Mouse (Mus musculus) lung, postnatal 10 days (tissue): ENCODE measurements around the gene Olfr435.
"Not testable (repeated sequence)": the region's sequence is repeated elsewhere in the genome, so short reads cannot be mapped to it uniquely, and the experiment has no call there.

Experiments used
- DNase-seq: peaks from one replicate; pipeline ENCODE4 v3.0.0; 2021

The Olfr435 gene

GRCm38 (mm10) chr6:43196781-43197180 is at the start of gene Olfr435:
TSS of gene Olfr435 (plus strand) at chr6:43197146.
- peak; percentile 8 for DNase-seq

DNA sequence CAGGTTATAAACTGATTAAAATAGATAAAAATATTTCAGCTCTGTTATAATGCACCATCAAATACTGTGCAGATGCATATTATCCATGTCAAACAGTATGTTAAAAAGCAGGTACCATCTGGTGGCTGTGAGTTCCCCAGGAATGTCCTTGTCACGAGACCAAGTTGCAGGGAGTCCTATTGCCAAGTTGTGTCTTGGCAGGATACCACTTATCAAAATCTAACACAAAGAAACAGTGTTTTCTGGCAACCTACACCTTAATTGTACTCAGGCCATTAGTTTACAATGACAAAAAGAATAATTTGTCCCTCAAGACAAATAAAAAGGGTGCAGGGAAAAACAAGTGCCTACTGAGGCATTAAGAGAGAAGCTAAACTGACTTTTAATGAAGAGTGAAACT is 37.4 kb upstream of the Olfr435 start:
- DNase-seq: no peak

DNA sequence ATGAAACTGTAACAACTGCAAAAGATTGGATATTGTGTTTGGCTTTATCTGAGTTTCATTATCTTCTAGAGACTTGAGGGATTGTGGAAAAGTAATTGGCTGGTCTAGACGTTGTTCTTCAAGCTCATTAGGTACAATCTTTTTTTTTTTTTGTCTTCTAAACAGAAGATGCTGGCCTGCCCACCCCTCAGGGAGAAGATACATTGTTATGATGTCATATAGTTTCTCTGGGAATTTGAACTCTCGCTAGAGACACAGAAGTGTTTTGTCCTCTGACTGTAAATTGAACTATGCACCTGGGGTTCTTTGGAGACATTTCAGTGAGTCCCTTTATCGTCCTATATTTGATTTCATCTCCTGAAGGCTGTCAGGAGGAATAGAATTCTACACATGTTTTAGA is 34.0 kb upstream of the Olfr435 start, which contains the start of gene Olfr437:
Gene Olfr437, plus strand, starts transcription at position 301 of the 400 bp plus-strand sequence.
- no peak for DNase-seq

DNA sequence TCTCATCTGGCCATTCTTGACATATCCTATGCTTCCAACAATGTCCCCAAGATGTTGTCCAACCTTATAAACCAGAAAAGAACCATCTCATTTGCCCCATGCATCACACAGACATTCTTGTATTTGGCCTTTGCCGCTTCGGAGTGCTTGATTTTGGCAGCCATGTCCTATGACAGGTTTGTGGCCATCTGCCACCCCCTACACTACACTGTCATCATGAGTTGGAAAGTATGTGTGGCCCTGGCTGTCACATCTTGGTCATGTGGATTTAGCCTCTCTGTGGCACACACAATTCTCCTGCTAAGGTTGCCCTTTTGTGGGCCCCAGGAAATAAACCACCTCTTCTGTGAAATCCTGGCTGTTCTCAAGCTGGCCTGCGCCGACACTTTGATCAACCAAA is 29.7 kb upstream of the Olfr435 start:
- no peak for DNase-seq

DNA sequence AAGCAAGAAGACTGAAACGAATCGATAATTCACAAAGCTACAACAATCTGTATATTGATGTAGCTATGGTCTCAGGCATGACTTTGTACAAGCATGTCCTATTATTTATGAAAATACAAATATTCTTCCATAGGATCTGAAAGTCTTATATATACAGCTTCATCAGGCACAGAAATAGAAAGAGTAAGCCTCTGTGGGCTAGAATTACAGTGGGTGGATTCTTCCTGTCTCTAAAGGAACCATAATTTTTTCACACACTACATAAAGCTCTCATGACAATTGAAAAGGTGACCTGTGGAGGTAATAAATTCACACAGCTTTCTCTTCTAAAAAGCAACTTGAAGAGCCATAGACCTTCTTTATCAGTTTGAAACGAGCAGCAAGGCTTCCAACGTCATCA is 25.1 kb upstream of the Olfr435 start, which contains the start of gene Olfr13:
Gene Olfr13, plus strand, starts transcription at position 301 of the 400 bp plus-strand sequence.
- no peak for DNase-seq

GRCm38 (mm10) chr6:43178129-43178528 is 18.8 kb upstream of the Olfr435 start:
- no peak for DNase-seq

DNA sequence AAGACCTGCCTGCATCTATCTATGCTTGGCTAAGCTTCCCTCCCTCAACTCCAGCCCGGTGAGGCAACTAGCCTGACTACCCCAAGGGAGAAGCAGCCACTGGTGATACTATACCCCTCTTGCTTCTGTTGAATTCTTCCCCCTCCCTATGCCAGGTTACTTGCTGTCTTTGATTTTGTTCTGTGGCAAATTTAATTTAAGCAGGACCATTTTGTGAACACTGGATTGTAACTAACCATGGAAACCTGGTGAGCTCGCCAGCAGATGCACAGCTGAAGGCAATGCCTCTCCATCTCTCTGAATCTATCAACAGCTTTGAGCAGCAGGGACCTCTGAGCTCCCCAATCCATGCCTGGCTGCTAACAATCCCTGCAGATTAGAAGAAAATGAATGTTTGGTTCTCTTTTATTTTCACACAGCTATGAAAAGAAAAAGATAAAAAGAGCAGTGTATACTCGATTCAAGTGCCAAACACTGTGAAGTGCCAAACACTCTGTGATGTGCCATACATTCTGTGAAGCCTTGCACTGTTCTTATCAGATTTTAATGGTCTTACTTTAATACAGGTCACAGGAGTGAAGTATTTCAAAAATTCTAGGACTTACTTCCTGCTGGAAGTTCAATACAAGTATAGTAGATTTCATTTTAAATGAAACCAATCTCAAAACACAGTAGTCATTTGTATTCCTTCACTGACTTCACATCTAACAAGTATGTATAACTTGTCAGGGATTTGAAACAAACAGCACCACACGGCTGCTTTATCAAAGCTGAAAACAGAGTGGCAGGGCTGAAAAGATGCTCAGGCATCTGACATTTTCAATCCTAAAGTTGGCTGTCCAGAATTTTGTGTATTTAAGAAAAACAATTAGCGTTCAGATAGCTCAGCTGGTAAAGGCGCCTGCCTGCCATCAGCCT is 18.1 kb upstream of the Olfr435 start:
- no peak for DNase-seq

- DNase-seq: no peak
These were observed 6.0 kb upstream of the Olfr435 start for GRCm38 (mm10) chr6:43190986-43191385.

- DNase-seq: no peak
These were observed 1.1 kb downstream of the Olfr435 start for GRCm38 (mm10) chr6:43198094-43198493.

- no peak for DNase-seq
These were observed 5.8 kb downstream of the Olfr435 start for GRCm38 (mm10) chr6:43202786-43203185.

GRCm38 (mm10) chr6:43205355-43205754 is 8.4 kb downstream of the Olfr435 start:
- no peak for DNase-seq

DNA sequence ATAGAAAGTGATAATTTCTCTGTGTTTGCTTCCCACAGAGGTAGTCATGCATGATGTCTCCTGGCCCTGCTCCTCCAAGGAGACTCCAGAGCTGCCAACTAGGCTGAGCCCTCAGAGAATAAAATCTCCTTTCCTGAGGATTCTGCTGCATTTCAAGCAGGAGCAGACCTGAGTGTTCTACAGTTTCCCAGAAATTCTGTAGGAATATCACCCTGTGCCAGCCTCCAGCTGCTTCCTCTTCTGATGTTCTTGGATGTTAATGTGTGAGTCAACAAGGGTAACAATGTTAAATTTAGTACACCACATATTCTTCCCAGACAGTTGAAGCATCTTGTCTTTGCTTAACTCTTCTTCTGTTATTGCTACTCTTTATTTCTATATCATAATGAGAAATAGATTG is 15.9 kb downstream of the Olfr435 start, which contains the start of gene Olfr434:
Gene Olfr434, plus strand, starts transcription at position 149 of the 400 bp plus-strand sequence.
- DNase-seq: not testable (repeated sequence)

GRCm38 (mm10) chr6:43231255-43231654 is 34.3 kb downstream of the Olfr435 start, which contains the start of gene Olfr47:
TSS of gene Olfr47 (plus strand) at chr6:43231529.
- DNase-seq: not testable (repeated sequence)

- DNase-seq: peak; percentile 45
These were observed 45.1 kb downstream of the Olfr435 start for GRCm38 (mm10) chr6:43242061-43242460.

GRCm38 (mm10) chr6:43247396-43247795 is 50.5 kb downstream of the Olfr435 start:
- no peak for DNase-seq

GRCm38 (mm10) chr6:43252994-43253393 is 56.0 kb downstream of the Olfr435 start:
- no peak for DNase-seq
